Mouse (Mus musculus) layer of hippocampus, adult 9-10 months (tissue): ENCODE measurements around the gene Tnrc18.
A peak's percentile ranks its signal among the peaks of the same experiment; 100 is the strongest.

ENCODE experiments used
- DNase-seq: peaks from one replicate; pipeline ENCODE4 v3.0.0; 2022; ENCODE audit warnings: low spot score

The Tnrc18 gene

DNA sequence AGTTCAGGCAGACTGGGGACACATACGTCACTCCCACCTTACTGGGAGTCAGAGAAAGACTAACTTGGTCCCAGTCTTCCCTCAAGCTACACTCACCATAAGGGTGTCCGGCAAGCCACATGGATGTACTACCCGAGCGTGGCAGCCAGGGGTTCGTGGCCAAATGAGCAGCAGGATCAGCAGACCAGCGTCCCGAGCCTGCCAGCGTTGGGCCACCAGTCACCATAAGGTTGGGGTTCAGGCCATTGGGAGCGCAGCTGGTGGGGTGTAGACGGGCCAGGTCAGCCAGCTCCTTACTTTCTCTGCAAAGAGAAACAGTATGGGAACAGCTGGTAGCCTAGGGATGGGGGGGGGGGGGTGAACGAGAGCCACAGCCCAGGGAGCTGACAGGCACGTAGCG, 41.4 kb downstream of the Tnrc18 start:
- no peak for DNase-seq

DNA sequence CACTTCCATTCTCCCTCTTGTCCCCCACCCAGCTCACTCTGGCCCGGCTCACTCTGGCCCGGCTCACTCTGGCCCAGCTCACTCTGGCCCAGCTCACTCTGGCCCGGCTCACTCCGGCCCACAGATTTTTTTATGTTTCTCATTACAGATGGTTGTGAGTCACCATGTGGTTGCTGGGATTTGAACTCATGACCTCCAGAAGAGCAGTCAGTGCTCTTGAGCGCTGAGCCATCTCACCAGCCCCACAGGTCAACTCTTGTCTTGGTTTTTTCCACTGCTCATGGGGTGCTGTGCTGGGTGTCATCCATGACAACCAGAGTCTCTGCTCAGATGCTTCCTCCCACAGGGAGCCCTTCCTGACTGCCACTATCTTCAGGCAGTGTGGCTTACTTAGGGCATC, 42.7 kb downstream of the Tnrc18 start:
- DNase-seq, result no peak

DNA sequence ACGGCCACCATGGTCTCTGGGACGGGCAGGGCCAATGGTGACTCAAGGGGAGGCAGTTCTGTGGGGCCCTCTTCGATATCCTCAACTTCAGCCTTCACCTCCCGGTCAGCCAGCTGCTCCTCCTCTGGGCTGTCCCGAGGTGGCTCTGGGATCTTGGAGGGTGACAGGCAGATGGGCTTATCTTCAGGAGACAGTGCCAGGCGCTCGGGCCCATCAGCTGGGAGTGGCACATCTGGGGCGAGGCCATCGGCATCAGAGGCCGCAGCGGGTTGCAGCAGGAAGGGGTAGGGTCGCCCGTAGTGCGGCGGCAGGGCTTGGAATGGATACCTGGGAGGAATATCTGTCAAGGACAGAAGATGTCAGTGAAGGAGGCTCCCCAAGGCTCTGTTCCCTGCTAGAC, 45.5 kb downstream of the Tnrc18 start:
- no peak for DNase-seq

GRCm38 (mm10) chr5:142771034-142771433, 46.4 kb downstream of the Tnrc18 start:
- DNase-seq, result no peak

DNA sequence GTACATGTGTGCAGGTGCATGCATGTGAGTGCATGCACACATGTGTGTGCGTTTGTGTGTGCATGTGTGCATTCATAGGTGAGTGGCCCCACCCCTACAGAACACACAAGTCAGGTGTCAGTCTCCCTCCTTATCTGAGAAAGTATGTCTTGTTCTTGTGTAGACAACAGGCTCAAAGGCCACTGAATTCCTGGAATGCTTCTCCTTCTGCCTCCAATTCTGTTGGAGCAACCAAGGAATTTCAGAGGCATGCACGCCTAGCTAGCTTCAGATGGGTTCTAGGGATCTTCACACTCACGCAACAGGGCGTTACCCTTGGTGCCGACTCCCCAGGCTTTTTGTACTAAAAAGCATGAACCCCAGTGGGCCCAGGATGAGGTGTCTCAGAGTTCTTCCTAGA, 47.8 kb downstream of the Tnrc18 start:
- no peak for DNase-seq

- DNase-seq, result no peak
Measured at GRCm38 (mm10) chr5:142768352-142769267, 48.9 kb downstream of the Tnrc18 start.

DNA sequence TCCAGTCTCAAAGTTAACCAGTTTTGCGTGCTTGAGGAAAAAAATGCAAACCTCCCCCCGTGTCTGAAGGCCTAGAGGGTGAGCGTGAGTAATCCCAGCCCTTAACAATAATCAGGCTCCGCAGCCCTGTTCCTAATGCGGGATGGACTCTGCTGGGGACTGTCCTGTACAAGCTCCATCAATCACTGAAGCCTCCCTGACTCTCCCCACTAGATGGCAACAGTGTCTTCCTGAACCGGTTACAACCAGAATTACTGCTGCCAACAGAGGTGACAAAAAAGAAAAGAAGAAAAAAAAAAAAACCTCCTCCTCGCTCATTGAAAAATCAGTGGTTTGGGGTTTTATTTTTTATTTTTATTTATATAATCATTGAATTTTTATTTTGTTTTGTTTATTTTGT, 49.5 kb downstream of the Tnrc18 start:
- peak; percentile 83 for DNase-seq

- no peak for DNase-seq
Measured at GRCm38 (mm10) chr5:142766708-142767107, 50.8 kb downstream of the Tnrc18 start.

- no peak for DNase-seq
Measured at GRCm38 (mm10) chr5:142764889-142765288, 52.6 kb downstream of the Tnrc18 start.

GRCm38 (mm10) chr5:142764306-142764705, 53.2 kb downstream of the Tnrc18 start:
- no peak for DNase-seq

- DNase-seq, result no peak
Measured at GRCm38 (mm10) chr5:142762082-142762807, 55.2 kb downstream of the Tnrc18 start.

GRCm38 (mm10) chr5:142761326-142761983, 56.0 kb downstream of the Tnrc18 start:
- DNase-seq, result peak; percentile 43

DNA sequence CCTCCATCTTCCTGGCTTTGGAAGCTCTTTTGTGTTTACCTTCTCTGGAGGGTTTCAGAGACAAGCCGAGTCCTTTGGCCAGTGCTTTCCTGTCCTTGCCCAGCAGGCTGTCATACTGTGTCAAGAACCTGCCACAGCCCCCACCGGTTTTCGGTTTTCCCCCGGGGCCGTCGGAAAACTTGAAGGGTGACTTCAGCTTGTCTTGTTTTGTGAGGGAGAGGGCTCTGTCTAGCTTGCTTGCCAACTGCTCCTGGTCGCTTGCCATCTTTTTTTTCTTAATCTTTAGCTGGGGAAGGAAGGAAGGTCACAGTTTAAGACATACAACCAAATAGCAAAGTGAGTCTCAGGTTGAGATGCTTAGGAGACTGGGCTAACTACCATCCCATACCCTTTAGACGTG, 57.7 kb downstream of the Tnrc18 start:
- DNase-seq, result no peak

- no peak for DNase-seq
Measured at GRCm38 (mm10) chr5:142752241-142752640, 65.2 kb downstream of the Tnrc18 start.

DNA sequence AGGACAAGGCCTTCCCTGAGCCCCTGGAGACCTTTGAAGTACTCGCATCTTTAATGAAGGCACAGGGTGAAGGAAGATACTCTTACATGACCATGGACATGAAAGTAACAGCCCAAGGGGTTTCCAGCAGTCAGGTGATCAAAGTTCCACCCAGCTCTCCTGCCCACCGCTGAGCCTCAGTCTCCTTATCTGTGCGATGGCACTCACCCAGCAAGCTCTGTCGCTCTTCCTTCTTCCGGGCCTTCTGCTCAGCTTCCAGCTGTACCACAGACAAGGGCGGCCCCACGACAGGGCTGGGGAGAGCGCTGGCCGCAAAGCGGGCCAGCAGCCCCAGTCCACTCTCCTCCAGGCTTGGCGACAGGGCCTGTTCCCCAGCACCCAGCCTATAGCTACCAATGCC, 67.3 kb downstream of the Tnrc18 start:
- DNase-seq, result no peak

DNA sequence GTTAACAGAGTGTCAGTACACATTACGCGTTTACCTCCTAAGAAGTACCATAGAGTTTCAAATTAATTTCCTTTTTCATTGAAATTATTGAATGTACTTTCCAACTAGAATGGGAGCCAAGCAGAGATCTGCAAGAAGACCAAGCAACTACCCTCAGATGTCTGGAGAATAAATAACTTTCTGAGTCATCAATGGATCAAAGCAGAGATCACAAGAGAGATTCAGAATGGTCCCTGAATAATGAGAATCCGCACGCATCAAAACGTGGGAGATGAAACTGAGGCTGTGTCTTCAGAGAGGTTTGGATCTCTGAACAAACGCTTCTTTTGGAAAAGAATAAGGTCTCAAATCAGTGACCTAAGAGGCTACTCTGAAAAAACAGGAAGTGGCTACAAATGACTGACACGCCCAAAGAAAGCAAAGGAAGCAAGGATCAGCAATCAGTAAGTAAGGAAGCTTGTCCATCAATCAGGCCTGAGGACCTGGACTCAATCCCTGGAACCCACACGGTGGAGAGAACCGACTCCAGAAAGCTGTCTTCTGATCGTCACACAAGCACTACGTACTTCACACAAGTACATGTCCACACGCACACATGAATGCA, 70.3 kb downstream of the Tnrc18 start:
- no peak for DNase-seq

- DNase-seq, result no peak
Measured at GRCm38 (mm10) chr5:142739941-142740340, 77.5 kb downstream of the Tnrc18 start.

GRCm38 (mm10) chr5:142731916-142732315, 85.5 kb downstream of the Tnrc18 start:
- DNase-seq, result no peak

- DNase-seq, result no peak
Measured at GRCm38 (mm10) chr5:142730295-142730694, 87.2 kb downstream of the Tnrc18 start.

- no peak for DNase-seq
Measured at GRCm38 (mm10) chr5:142728301-142728700, 89.2 kb downstream of the Tnrc18 start.

- DNase-seq, result no peak
Measured at GRCm38 (mm10) chr5:142726748-142727147, 90.7 kb downstream of the Tnrc18 start.

DNA sequence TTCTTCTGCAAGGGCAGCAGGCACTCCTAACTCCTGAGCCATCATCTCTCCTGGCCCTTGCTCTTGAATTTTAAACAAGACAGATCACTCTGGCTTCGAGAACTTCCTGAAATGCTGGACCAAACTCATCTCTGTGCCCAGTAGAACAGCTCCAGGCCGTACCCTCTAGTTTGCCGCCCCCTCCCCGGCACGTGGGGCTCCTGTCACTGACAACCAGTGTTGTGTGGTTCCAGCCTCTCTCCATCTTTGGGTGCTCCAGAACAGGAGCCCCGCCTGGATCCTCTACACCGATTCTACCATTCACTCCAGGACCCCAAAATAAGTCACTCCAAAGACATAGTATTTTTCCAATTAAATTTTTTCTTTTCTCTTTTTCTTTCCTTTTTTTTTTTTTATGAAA, 93.2 kb downstream of the Tnrc18 start:
- no peak for DNase-seq
